Mouse (Mus musculus) kidney, postnatal 36 days (tissue): ENCODE measurements around the gene Otub2.
"Not testable (repeated sequence)": the region's sequence is repeated elsewhere in the genome, so short reads cannot be mapped to it uniquely, and the experiment has no call there.

Source experiments
- DNase-seq, 2 experiments: peaks; one replicate each; pipeline ENCODE4 v3.0.0; 2021 to 2022; ENCODE audit warnings: mixed read lengths in 2 of 2

The Otub2 gene

GRCm38 (mm10) chr12:103373530-103374236, 14.8 kb upstream of the Otub2 start:
- DNase-seq, result no peak

GRCm38 (mm10) chr12:103376124-103376523, 12.4 kb upstream of the Otub2 start:
- no peak for DNase-seq

GRCm38 (mm10) chr12:103376774-103377173, 11.7 kb upstream of the Otub2 start:
- DNase-seq, result no peak

GRCm38 (mm10) chr12:103380226-103380625, 8.3 kb upstream of the Otub2 start:
- no peak for DNase-seq

GRCm38 (mm10) chr12:103389348-103389727, 856 bp downstream of the Otub2 start:
- DNase-seq, result no peak

GRCm38 (mm10) chr12:103389982-103390381, 1.5 kb downstream of the Otub2 start:
- DNase-seq, result no peak

GRCm38 (mm10) chr12:103391098-103391497, 2.6 kb downstream of the Otub2 start:
- no peak for DNase-seq

GRCm38 (mm10) chr12:103393528-103393927, 5.0 kb downstream of the Otub2 start:
- no peak for DNase-seq

- peak; percentile 56 to 67 for DNase-seq
Observed at GRCm38 (mm10) chr12:103395486-103396275, 7.2 kb downstream of the Otub2 start.

- DNase-seq, result no peak
Observed at GRCm38 (mm10) chr12:103396751-103397150, 8.3 kb downstream of the Otub2 start.

GRCm38 (mm10) chr12:103404131-103404530, 15.6 kb downstream of the Otub2 start:
- no peak for DNase-seq

- DNase-seq, result no peak
Observed at GRCm38 (mm10) chr12:103407720-103408119, 19.2 kb downstream of the Otub2 start, which contains the start of gene 9330161L09Rik. TSS of gene 9330161L09Rik (minus strand) at chr12:103407820.

- DNase-seq, result no peak
Observed at GRCm38 (mm10) chr12:103408144-103408543, 19.7 kb downstream of the Otub2 start.

GRCm38 (mm10) chr12:103425016-103425728, 36.7 kb downstream of the Otub2 start:
- no peak for DNase-seq

- DNase-seq, result peak; percentile 99
Observed at GRCm38 (mm10) chr12:103425729-103426470, 37.4 kb downstream of the Otub2 start, which contains the start of gene Ddx24. TSS of gene Ddx24 (minus strand) at chr12:103425830.

- DNase-seq, result no peak
Observed at GRCm38 (mm10) chr12:103426710-103427109, 38.2 kb downstream of the Otub2 start.

- no peak for DNase-seq
Observed at GRCm38 (mm10) chr12:103433430-103433829, 44.9 kb downstream of the Otub2 start.

GRCm38 (mm10) chr12:103433986-103434731, 45.7 kb downstream of the Otub2 start, which contains the start of gene Ifi27:
TSS of gene Ifi27 (plus strand) at chr12:103434211.
- DNase-seq, result peak; percentile 75 to 93

GRCm38 (mm10) chr12:103434861-103435260, 46.4 kb downstream of the Otub2 start:
- no peak for DNase-seq

- no peak for DNase-seq
Observed at GRCm38 (mm10) chr12:103437601-103438000, 49.1 kb downstream of the Otub2 start.

GRCm38 (mm10) chr12:103443524-103443923, 55.0 kb downstream of the Otub2 start, which contains the start of gene Ifi27l2a:
TSS of gene Ifi27l2a (minus strand) at chr12:103443680.
- peak in 1 of 2 experiments; percentile 34 for DNase-seq

- not testable (repeated sequence) for DNase-seq
Observed at GRCm38 (mm10) chr12:103444261-103444660, 55.8 kb downstream of the Otub2 start.
